Mouse (Mus musculus) liver, embryonic 14.5 days (tissue): ENCODE data around the gene Hhipl1.

Experiments used
- CTCF ChIP-seq: IDR thresholded peaks from 2 replicates; pipeline ENCODE4 v1.5.1; 2016; ENCODE audit warnings: antibody characterized with exemption, low read depth, control low read depth
- EP300 ChIP-seq: IDR thresholded peaks from 2 replicates; pipeline ENCODE4 v1.6.1; 2016; ENCODE audit warnings: antibody characterized with exemption, low read depth

DNA sequence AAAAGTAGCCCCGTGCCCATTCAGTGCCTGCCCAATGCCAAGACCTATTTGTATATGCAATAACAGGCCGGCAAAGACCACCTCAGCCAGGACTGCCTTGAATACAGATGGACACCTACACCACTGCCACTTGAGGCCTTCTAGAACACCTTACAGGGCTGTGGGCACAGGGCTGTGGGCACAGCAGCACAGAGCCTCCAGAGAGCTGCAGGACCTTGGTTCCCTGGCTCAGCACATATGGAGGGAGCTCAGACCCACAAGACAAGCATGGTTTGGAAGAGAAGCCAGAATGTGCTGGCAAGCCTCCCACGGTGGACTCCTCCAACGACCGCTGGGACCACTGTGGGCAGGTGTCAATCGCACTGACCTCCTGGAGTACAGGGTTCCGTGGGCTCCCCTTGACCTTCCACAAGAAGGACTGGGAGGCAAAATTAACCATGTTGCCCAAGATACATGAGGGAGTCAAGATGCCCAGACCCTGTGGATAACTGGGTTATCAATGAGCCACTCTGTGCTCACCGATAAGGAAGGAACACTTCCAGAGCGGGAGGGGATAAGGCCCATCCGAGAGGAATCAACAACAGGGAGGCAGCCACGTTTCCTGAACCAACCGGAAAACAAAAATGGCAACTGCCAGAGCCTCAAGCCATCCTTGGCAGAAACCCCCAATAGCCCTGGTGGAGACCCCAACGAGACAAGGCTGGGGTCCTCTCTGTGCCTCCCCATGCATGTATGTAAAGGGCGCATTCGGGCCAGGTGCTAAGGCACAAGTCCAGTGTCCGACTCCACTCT is 34.5 kb upstream of the Hhipl1 start:
- TF ChIP-seq EP300 = no peak
- no peak for TF ChIP-seq CTCF
